Mouse (Mus musculus) CD4-positive, CD25-positive, alpha-beta regulatory T cell, adult 9 weeks (primary cell): ENCODE results near the gene Bcl2l13. TPM values are rescaled to one million over a fixed set of nuclear protein-coding genes. Genes with fewer than 3 reads are reported as not detected.

Source experiments
- polyA plus RNA-seq: library from polyadenylated mRNA; unstranded; fragments of 100-300 nt; shearing (Covaris generic); gene quantifications from one replicate; pipeline ENCODE4 v1.2.1, GENCODE M21; 2017

Bcl2l13 gene
- 33.8 TPM for polyA plus RNA-seq

GRCm38 (mm10) chr6:120835474-120836374 is at the start of gene Bcl2l13:
Gene Bcl2l13, plus strand, starts transcription at chr6:120836212.

GRCm38 (mm10) chr6:120822307-120822928 is 13.6 kb upstream of the Bcl2l13 start, which contains the start of gene Atp6v1e1:
Gene Atp6v1e1, minus strand, starts transcription at chr6:120822793.

GRCm38 (mm10) chr6:120916074-120916971 is 80.3 kb downstream of the Bcl2l13 start, which contains the start of gene Bid:
Gene Bid, minus strand, starts transcription at chr6:120916853.

Other genes starting within 250 kb of the Bcl2l13 start
- 0.24 TPM for gene Cecr2, start 169.8 kb upstream of the Bcl2l13 start, polyA plus RNA-seq
- not detected for gene Slc25a18, start 62.6 kb upstream of the Bcl2l13 start, polyA plus RNA-seq
- gene Atp6v1e1, start 13.4 kb upstream of the Bcl2l13 start, polyA plus RNA-seq, result 159 TPM
- 62.4 TPM for gene Bid, start 80.6 kb downstream of the Bcl2l13 start, polyA plus RNA-seq